Mouse (Mus musculus): Measurements from ENCODE around the gene Tor4a.

- no peak for TF ChIP-seq CTCF (IDR thresholded peaks at IDR 0.05; ENCODE audit: low read depth)
- TF ChIP-seq EP300 (optimal IDR thresholded peaks at IDR 0.05), result no peak
Measured at GRCm38 (mm10) chr2:25181891-25182397, 14.7 kb downstream of the Tor4a start.
